ENCODE assay signal across 7 mouse cellular contexts in genomic region chr12:40035506-40035905, GRCm38 (mm10). TPM values are rescaled to one million over a fixed set of nuclear protein-coding genes. Genes with fewer than 3 reads are reported as not detected.
DNase-seq lines count a peak whose midpoint lies in the region; ATAC-seq and TF ChIP-seq lines count a peak whose summit lies in the region.

No protein-coding gene starts in this region.

- no peaks in the 10 kb centered on the region for H3K4me1 ChIP-seq in lung, embryonic 14.5 days (ENCODE audit: insufficient read depth)
- peaks cover 14% of the 10 kb centered on the region for H3K4me1 ChIP-seq in forebrain, embryonic 12.5 days
- H3K4me1 ChIP-seq in intestine, postnatal 0 days (replicated peaks; ENCODE audit: control insufficient read depth, insufficient read depth, low read length), result no peaks in the 10 kb centered on the region
- H3K4me1 ChIP-seq in neural tube, embryonic 14.5 days (ENCODE audit: control insufficient read depth, insufficient read depth, low read length), result peaks cover 10% of the 10 kb centered on the region; the same call in 1 of the 2 replicates

- 0 out of 2 replicates have a peak overlapping the region, but pooled peaks have one; percentile 81 for H3K9ac ChIP-seq in lung, embryonic 14.5 days
- no peak overlapping the region for H3K9ac ChIP-seq in forebrain, embryonic 12.5 days
- H3K9ac ChIP-seq in intestine, postnatal 0 days (ENCODE audit: low read depth, low read length), result no peak overlapping the region
- no peak overlapping the region; the same call in 1 of the 2 replicates for H3K9ac ChIP-seq in neural tube, embryonic 14.5 days (replicated peaks; ENCODE audit: low read depth, low read length)

- H3K9me3 ChIP-seq in lung, embryonic 14.5 days (ENCODE audit: low read depth, low read length), result no peaks in the 10 kb centered on the region
- H3K9me3 ChIP-seq in forebrain, embryonic 12.5 days, result peaks cover 4% of the 10 kb centered on the region; the same call in 1 of the 2 replicates
- no peaks in the 10 kb centered on the region for H3K9me3 ChIP-seq in intestine, postnatal 0 days (ENCODE audit: control insufficient read depth)
- no peaks in the 10 kb centered on the region for H3K9me3 ChIP-seq in neural tube, embryonic 14.5 days (ENCODE audit: control insufficient read depth, low read length)

- H3K27ac ChIP-seq in lung, embryonic 14.5 days (ENCODE audit: low read depth), result no peak overlapping the region
- H3K27ac ChIP-seq in forebrain, embryonic 12.5 days, result no peak overlapping the region
- no peak overlapping the region for H3K27ac ChIP-seq in intestine, postnatal 0 days (ENCODE audit: low read depth, low read length)
- H3K27ac ChIP-seq in neural tube, embryonic 14.5 days (ENCODE audit: low read depth, low read length), result no peak overlapping the region

- peak overlapping the region; percentile 77 for H3K4me2 ChIP-seq in lung, embryonic 14.5 days
- peak overlapping the region; percentile 68 for H3K4me2 ChIP-seq in forebrain, embryonic 12.5 days
- H3K4me2 ChIP-seq in intestine, postnatal 0 days (replicated peaks; ENCODE audit: low read depth), result peak overlapping the region; percentile 90
- H3K4me2 ChIP-seq in neural tube, embryonic 14.5 days (ENCODE audit: low read depth, low read length), result peak overlapping the region; percentile 58

- peak overlapping the region; percentile 76 for H3K4me3 ChIP-seq in lung, embryonic 14.5 days (ENCODE audit: low read depth, low read length)
- peak overlapping the region; percentile 88 for H3K4me3 ChIP-seq in forebrain, embryonic 12.5 days (replicated peaks)
- H3K4me3 ChIP-seq in intestine, postnatal 0 days (ENCODE audit: low read depth, low read length), result peak overlapping the region; percentile 92
- peak overlapping the region; percentile 94 for H3K4me3 ChIP-seq in neural tube, embryonic 14.5 days (ENCODE audit: low read depth, low read length)

- 57% methylated on average over 4 of the region's 4 CpGs for WGBS in lung, embryonic 14.5 days
- 78% methylated on average over 4 of the region's 4 CpGs for WGBS in forebrain, embryonic 12.5 days
- WGBS in intestine, postnatal 0 days, result 33% methylated on average over 4 of the region's 4 CpGs
- 51% methylated on average over 4 of the region's 4 CpGs for WGBS in neural tube, embryonic 14.5 days

- DNase-seq in lung, embryonic 14.5 days, result no peak
- no peak for DNase-seq in lung, postnatal 10 days
- DNase-seq in ovary, postnatal 14 days (ENCODE audit: low spot score), result no peak

- no peak for ATAC-seq in lung, embryonic 14.5 days (ENCODE audit: insufficient read depth)
- ATAC-seq in forebrain, embryonic 12.5 days (ENCODE audit: low FRiP score), result no peak
- ATAC-seq in intestine, postnatal 0 days, result no peak
- ATAC-seq in neural tube, embryonic 14.5 days (ENCODE audit: low read depth), result no peak
- no peak for ATAC-seq in megakaryocyte progenitor cell, adult 5-6 weeks (replicated peaks; ENCODE audit: poor library complexity)

- H3K27me3 ChIP-seq in lung, embryonic 14.5 days (ENCODE audit: insufficient read depth, low read length), result no peaks in the 10 kb centered on the region
- H3K27me3 ChIP-seq in forebrain, embryonic 12.5 days, result no peaks in the 10 kb centered on the region
- H3K27me3 ChIP-seq in intestine, postnatal 0 days (replicated peaks; ENCODE audit: control insufficient read depth, insufficient read depth, low read length), result no peaks in the 10 kb centered on the region
- H3K27me3 ChIP-seq in neural tube, embryonic 14.5 days (ENCODE audit: control insufficient read depth, insufficient read depth, low read length), result no peaks in the 10 kb centered on the region

- no peaks in the 10 kb centered on the region for H3K36me3 ChIP-seq in lung, embryonic 14.5 days (ENCODE audit: insufficient read depth)
- 0 out of 2 replicates have a peak, but pooled peaks cover 5% of the 10 kb centered on the region for H3K36me3 ChIP-seq in forebrain, embryonic 12.5 days (replicated peaks)
- H3K36me3 ChIP-seq in intestine, postnatal 0 days (ENCODE audit: control insufficient read depth, insufficient read depth), result 0 out of 2 replicates have a peak, but pooled peaks cover 4% of the 10 kb centered on the region
- no peaks in the 10 kb centered on the region for H3K36me3 ChIP-seq in neural tube, embryonic 14.5 days (ENCODE audit: control insufficient read depth, insufficient read depth, low read length)

- no peak for TF ChIP-seq CTCF in lung, embryonic 14.5 days (IDR thresholded peaks at IDR 0.05; ENCODE audit: low read depth)
- no peak for TF ChIP-seq CTCF in intestine, postnatal 0 days (IDR thresholded peaks at IDR 0.05; ENCODE audit: low read depth)

RNA-seq across cellular contexts. Expression of gene Arl4a, which starts 2.3 kb away (rescaled TPM):
- polyA plus RNA-seq in lung, embryonic 14.5 days (2014; fragmentation: Nextera tagmentation; extraction: Ambion mirVana), result 28.1 and 34.0 TPM in 2 replicates
- polyA plus RNA-seq in forebrain, embryonic 12.5 days (2016; fragmentation: Nextera tagmentation; extraction: Ambion mirVana), result 64.5 and 70.5 TPM in 2 replicates
- 113 and 115 TPM in 2 replicates for polyA plus RNA-seq in intestine, postnatal 0 days (2015; fragmentation: Nextera tagmentation; extraction: Ambion mirVana)
- 138 and 165 TPM in 2 replicates for polyA plus RNA-seq in neural tube, embryonic 14.5 days (2014; fragmentation: Nextera tagmentation; extraction: Ambion mirVana)
- total RNA-seq in megakaryocyte progenitor cell, adult 5-6 weeks (2015), result 23.4 and 34.0 TPM in 2 replicates
- 11.2 and 18.7 TPM in 2 replicates for total RNA-seq in megakaryocyte progenitor cell, adult 5-6 weeks (2017)
